Mouse (Mus musculus): Measurements from ENCODE around the gene Mex3b.

DNA sequence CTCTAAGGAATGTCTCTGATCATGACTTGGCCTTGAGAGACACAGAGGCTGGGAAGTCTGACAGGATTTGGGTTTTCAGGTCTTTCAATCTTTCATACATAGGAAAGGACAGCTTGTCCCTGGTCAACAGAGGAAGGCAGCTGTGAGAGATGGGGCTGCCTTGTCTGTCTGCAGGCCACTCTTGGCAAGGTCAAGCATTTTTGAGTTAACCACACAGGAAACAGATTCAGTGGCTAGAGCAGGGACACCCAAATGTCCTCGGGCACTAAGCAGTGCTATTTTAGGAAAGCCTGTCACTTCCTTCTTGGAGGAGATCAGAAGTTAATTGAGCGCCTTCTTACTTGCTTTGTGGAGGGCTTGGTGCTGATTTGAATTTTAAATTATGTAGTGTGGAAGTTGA lies 38.9 kb upstream of the Mex3b start:
- TF ChIP-seq KAT2A (conservative IDR thresholded peaks at IDR 0.05; ENCODE audit: low read depth, low read length) (no peak), EP300 (IDR thresholded peaks at IDR 0.05; ENCODE audit: low read depth in 1 of 2, low read length in 2 of 2) (no peak), CHD1 (IDR thresholded peaks at IDR 0.05; ENCODE audit: low read depth, low read length) (no peak), POLR2A (IDR thresholded peaks at IDR 0.05; ENCODE audit: control insufficient read depth in 1 of 2, insufficient read depth in 1 of 2, low read depth in 1 of 2, low read length in 2 of 2, poor library complexity in 1 of 2) (no peak), ZC3H11A (IDR thresholded peaks at IDR 0.05; ENCODE audit: low read depth, low read length) (no peak), TBP (IDR thresholded peaks at IDR 0.05; ENCODE audit: low read depth, low read length) (no peak), CTCF (IDR thresholded peaks at IDR 0.05 in 2 of 3, conservative IDR thresholded peaks at IDR 0.05 in 1 of 3; ENCODE audit: control insufficient read depth in 1 of 3, insufficient read depth in 1 of 3, low read depth in 2 of 3, low read length in 3 of 3, poor library complexity in 1 of 3, severe bottlenecking in 1 of 3) (no peak), TCF12 (IDR thresholded peaks at IDR 0.05; ENCODE audit: low read depth, low read length) (no peak), ZMIZ1 (IDR thresholded peaks at IDR 0.05; ENCODE audit: low read depth, low read length) (no peak), JUND (IDR thresholded peaks at IDR 0.05; ENCODE audit: low read depth, low read length) (no peak), RCOR1 (IDR thresholded peaks at IDR 0.05; ENCODE audit: low read depth, low read length) (no peak), MAZ (IDR thresholded peaks at IDR 0.05; ENCODE audit: low read depth, low read length) (no peak)

All from MEL (cell line).